Mouse (Mus musculus) spleen, adult 2 months (tissue): ENCODE measurements around the gene Gpr37l1.

Experiments used
- CTCF ChIP-seq: fragments of 200-500 bp; IDR thresholded peaks from 2 replicates; pipeline ENCODE4 v1.5.1; 2011; ENCODE audit warnings: mild to moderate bottlenecking, inconsistent platforms; ENCODE audit not compliant: insufficient read depth, insufficient read length, insufficient replicate concordance; ENCODE audit errors: extremely low read depth
- POLR2A ChIP-seq: fragments of 200-500 bp; IDR thresholded peaks from 2 replicates; pipeline ENCODE4 v1.6.1; 2011; ENCODE audit warnings: low read depth, low read length, inconsistent platforms

DNA sequence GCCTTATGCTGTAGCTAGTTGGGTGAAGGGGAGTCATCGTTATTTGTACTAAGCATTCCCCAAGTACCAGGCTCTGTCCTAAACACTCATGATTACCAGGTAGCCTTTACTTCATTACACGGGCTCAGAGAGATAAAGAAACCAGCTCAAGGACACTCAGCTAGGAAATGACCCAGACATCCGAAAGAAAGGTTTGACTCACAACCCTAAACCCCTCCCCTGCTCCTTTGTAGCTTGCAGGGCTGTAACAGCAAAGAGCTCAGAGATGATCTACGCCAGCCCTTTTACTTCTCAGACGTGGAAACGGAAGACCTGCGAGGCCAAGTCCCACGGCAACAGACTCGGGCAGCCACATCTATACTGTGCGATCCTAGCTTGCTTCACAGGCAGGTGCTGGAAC, 2.8 kb upstream of the Gpr37l1 start:
- TF ChIP-seq CTCF (no peak), POLR2A (no peak)
